Mouse (Mus musculus): ENCODE data around the gene Slc3a1. TPM values are rescaled to one million over a fixed set of nuclear protein-coding genes. Genes with fewer than 3 reads are reported as not detected.

Slc3a1 gene
- polyA plus RNA-seq, 1 experiment from 2014 or later, result 0.16 TPM

- Histone ChIP-seq H3K36me3 (ENCODE audit: control insufficient read depth, insufficient read depth, low read length) (peaks cover 7% of the 10 kb centered on the region), H3K9ac (ENCODE audit: low read length) (no peak overlapping the region), H3K27me3 (ENCODE audit: control insufficient read depth, insufficient read depth, low read length) (no peaks in the 10 kb centered on the region), H3K4me1 (ENCODE audit: control insufficient read depth, insufficient read depth, low read length) (no peaks in the 10 kb centered on the region), H3K4me3 (ENCODE audit: low read depth, low read length) (no peak overlapping the region), H3K9me3 (ENCODE audit: control insufficient read depth, low read length) (no peaks in the 10 kb centered on the region), H3K27ac (replicated peaks; ENCODE audit: low read depth, low read length) (no peak overlapping the region), H3K4me2 (ENCODE audit: low read depth, severe bottlenecking) (no peak overlapping the region)
- WGBS, result 93% methylated on average over 7 of the region's 7 CpGs
- ATAC-seq (ENCODE audit: insufficient number of reproducible peaks, low FRiP score, low TSS enrichment, low read depth) (no peak), DNase-seq (ENCODE audit: low spot score) (no peak)
Measured at GRCm38 (mm10) chr17:85063560-85063959, 35.4 kb downstream of the Slc3a1 start.

- DNase-seq (ENCODE audit: low spot score), result no peak
- no peaks in the 10 kb centered on the region for H3K9me3 ChIP-seq (ENCODE audit: control insufficient read depth, low read length)
- no peaks in the 10 kb centered on the region for H3K4me1 ChIP-seq (ENCODE audit: control insufficient read depth, insufficient read depth, low read length)
- no peak overlapping the region for H3K9ac ChIP-seq (ENCODE audit: low read length)
- H3K27ac ChIP-seq (replicated peaks; ENCODE audit: low read depth, low read length), result no peak overlapping the region
- H3K36me3 ChIP-seq (ENCODE audit: control insufficient read depth, insufficient read depth, low read length), result peaks cover 7% of the 10 kb centered on the region
- 92% methylated on average over 7 of the region's 7 CpGs for WGBS
- H3K4me2 ChIP-seq (ENCODE audit: low read depth, severe bottlenecking), result no peak overlapping the region
- H3K27me3 ChIP-seq (ENCODE audit: control insufficient read depth, insufficient read depth, low read length), result no peaks in the 10 kb centered on the region
- no peak overlapping the region for H3K4me3 ChIP-seq (ENCODE audit: low read depth, low read length)
- no peak for ATAC-seq (ENCODE audit: insufficient number of reproducible peaks, low FRiP score, low TSS enrichment, low read depth)
Measured at GRCm38 (mm10) chr17:85067331-85067730, 39.2 kb downstream of the Slc3a1 start.

DNA sequence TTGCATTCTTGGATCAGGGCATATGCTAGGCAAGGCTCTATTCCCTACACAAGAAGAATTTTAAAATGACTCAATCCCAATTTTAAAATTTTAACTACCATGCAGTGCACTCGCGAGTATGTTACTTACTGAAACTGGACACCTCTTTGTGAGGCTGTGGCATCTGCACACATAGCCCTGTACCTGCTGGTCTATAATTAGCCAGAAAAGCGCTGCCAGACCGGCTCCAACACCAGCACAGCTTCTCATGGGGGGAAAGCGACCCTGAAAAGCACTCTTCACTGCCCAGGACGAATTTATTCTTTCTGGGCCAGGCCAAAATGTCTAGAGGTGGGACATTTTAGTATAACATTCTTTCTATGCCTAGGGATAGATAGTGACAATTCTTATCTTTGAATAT is 42.5 kb downstream of the Slc3a1 start:
- ATAC-seq (ENCODE audit: insufficient number of reproducible peaks, low FRiP score, low TSS enrichment, low read depth) (no peak), DNase-seq (ENCODE audit: low spot score) (no peak)
- H3K27me3 ChIP-seq (ENCODE audit: control insufficient read depth, insufficient read depth, low read length), result no peaks in the 10 kb centered on the region
- no peak overlapping the region for H3K27ac ChIP-seq (replicated peaks; ENCODE audit: low read depth, low read length)
- no peaks in the 10 kb centered on the region for H3K4me1 ChIP-seq (ENCODE audit: control insufficient read depth, insufficient read depth, low read length)
- H3K4me2 ChIP-seq (ENCODE audit: low read depth, severe bottlenecking), result no peak overlapping the region
- WGBS, result 78% methylated on average over 6 of the region's 6 CpGs
- peaks cover 5% of the 10 kb centered on the region for H3K36me3 ChIP-seq (ENCODE audit: control insufficient read depth, insufficient read depth, low read length)
- no peak overlapping the region for H3K4me3 ChIP-seq (ENCODE audit: low read depth, low read length)
- no peaks in the 10 kb centered on the region for H3K9me3 ChIP-seq (ENCODE audit: control insufficient read depth, low read length)
- H3K9ac ChIP-seq (ENCODE audit: low read length), result no peak overlapping the region

DNA sequence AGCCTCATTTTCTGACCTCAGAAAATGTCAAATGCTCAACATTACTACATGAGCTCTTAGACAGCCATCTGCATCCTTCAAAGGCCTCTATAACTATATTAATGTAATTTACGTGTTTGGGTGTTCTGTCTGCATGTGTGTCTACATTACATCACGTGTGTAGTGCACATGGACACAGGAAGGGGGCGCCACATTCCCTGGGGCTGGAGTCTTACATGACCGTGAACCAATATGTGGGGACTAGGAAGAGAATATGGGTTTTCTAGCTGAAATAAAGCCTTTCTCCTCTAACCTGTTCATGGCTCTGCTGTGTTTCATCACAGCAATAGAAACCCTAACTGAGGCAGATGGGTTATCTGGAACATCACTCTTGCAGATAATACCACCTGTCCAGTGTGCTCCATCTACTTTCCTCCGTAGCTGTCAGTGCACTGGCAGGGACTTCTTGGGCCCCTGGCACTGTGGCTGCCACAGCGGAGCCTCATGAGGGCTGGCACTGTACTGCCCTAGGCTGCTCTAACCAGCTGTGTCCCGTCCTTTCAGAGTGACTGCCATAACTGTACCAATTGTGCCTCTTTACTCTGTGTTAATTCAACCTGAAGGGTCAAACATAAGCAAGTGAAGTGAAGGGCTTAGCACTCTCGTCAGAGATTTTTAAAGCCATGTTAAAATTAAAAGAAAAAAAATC is 43.1 kb downstream of the Slc3a1 start:
- ATAC-seq (ENCODE audit: insufficient number of reproducible peaks, low FRiP score, low TSS enrichment, low read depth) (no peak), DNase-seq (ENCODE audit: low spot score) (no peak)
- Histone ChIP-seq H3K27me3 (ENCODE audit: control insufficient read depth, insufficient read depth, low read length) (no peaks in the 10 kb centered on the region), H3K4me3 (ENCODE audit: low read depth, low read length) (no peak overlapping the region), H3K4me2 (ENCODE audit: low read depth, severe bottlenecking) (no peak overlapping the region), H3K4me1 (ENCODE audit: control insufficient read depth, insufficient read depth, low read length) (no peaks in the 10 kb centered on the region), H3K27ac (replicated peaks; ENCODE audit: low read depth, low read length) (no peak overlapping the region), H3K9me3 (ENCODE audit: control insufficient read depth, low read length) (no peaks in the 10 kb centered on the region), H3K9ac (ENCODE audit: low read length) (no peak overlapping the region), H3K36me3 (ENCODE audit: control insufficient read depth, insufficient read depth, low read length) (peaks cover 3% of the 10 kb centered on the region)
- WGBS, result 95% methylated on average over 8 of the region's 8 CpGs

- 68% methylated on average over 11 of the region's 11 CpGs for WGBS
- no peak overlapping the region for H3K27ac ChIP-seq (replicated peaks; ENCODE audit: low read depth, low read length)
- no peaks in the 10 kb centered on the region for H3K9me3 ChIP-seq (ENCODE audit: control insufficient read depth, low read length)
- ATAC-seq (ENCODE audit: insufficient number of reproducible peaks, low FRiP score, low TSS enrichment, low read depth) (no peak), DNase-seq (ENCODE audit: low spot score) (no peak)
- H3K9ac ChIP-seq (ENCODE audit: low read length), result no peak overlapping the region
- peaks cover 5% of the 10 kb centered on the region; the same call in 1 of the 2 replicates for H3K36me3 ChIP-seq (ENCODE audit: control insufficient read depth, insufficient read depth, low read length)
- H3K4me3 ChIP-seq (ENCODE audit: low read depth, low read length), result no peak overlapping the region
- H3K27me3 ChIP-seq (ENCODE audit: control insufficient read depth, insufficient read depth, low read length), result no peaks in the 10 kb centered on the region
- H3K4me2 ChIP-seq (ENCODE audit: low read depth, severe bottlenecking), result no peak overlapping the region
- H3K4me1 ChIP-seq (ENCODE audit: control insufficient read depth, insufficient read depth, low read length), result no peaks in the 10 kb centered on the region
Measured at GRCm38 (mm10) chr17:85072383-85072782, 44.2 kb downstream of the Slc3a1 start.

- no peak overlapping the region for H3K4me3 ChIP-seq (ENCODE audit: low read depth, low read length)
- H3K4me1 ChIP-seq (ENCODE audit: control insufficient read depth, insufficient read depth, low read length), result no peaks in the 10 kb centered on the region
- H3K36me3 ChIP-seq (ENCODE audit: control insufficient read depth, insufficient read depth, low read length), result peaks cover 5% of the 10 kb centered on the region; the same call in 1 of the 2 replicates
- ATAC-seq (ENCODE audit: insufficient number of reproducible peaks, low FRiP score, low TSS enrichment, low read depth) (no peak), DNase-seq (ENCODE audit: low spot score) (no peak)
- no peak overlapping the region for H3K9ac ChIP-seq (ENCODE audit: low read length)
- no peak overlapping the region for H3K4me2 ChIP-seq (ENCODE audit: low read depth, severe bottlenecking)
- 82% methylated on average over 7 of the region's 7 CpGs for WGBS
- H3K27ac ChIP-seq (replicated peaks; ENCODE audit: low read depth, low read length), result no peak overlapping the region
- H3K9me3 ChIP-seq (ENCODE audit: control insufficient read depth, low read length), result no peaks in the 10 kb centered on the region
- no peaks in the 10 kb centered on the region for H3K27me3 ChIP-seq (ENCODE audit: control insufficient read depth, insufficient read depth, low read length)
Measured at GRCm38 (mm10) chr17:85073214-85073613, 45.0 kb downstream of the Slc3a1 start.

- DNase-seq (ENCODE audit: low spot score), result no peak
Measured at GRCm38 (mm10) chr17:85074083-85074482, 45.9 kb downstream of the Slc3a1 start.

DNA sequence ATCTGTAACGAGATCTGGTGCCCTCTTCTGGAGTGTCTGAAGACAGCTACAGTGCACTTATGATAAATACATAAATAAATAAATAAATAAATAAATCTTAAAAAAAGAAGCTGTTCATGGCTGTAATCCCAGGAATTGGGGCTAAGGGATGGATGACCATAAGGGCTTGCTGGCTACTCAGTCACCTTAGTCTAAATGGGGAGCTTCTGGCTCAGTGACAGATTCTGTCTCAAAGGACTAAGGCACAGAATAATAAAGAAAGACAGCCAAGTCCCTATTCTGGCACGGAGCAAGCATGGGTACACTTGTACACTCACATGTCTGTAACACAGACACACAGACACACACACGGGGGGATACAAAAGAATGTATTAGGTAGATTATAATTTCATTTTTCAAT is 51.1 kb downstream of the Slc3a1 start:
- H3K4me1 ChIP-seq (ENCODE audit: control insufficient read depth, insufficient read depth, low read length), result no peaks in the 10 kb centered on the region
- no peak for DNase-seq (ENCODE audit: low spot score)
- H3K36me3 ChIP-seq (ENCODE audit: control insufficient read depth, insufficient read depth, low read length), result peaks cover 5% of the 10 kb centered on the region; the same call in 1 of the 2 replicates
- no peak overlapping the region for H3K4me2 ChIP-seq (ENCODE audit: low read depth, severe bottlenecking)
- ATAC-seq (ENCODE audit: insufficient number of reproducible peaks, low FRiP score, low TSS enrichment, low read depth), result no peak
- no peak overlapping the region for H3K27ac ChIP-seq (replicated peaks; ENCODE audit: low read depth, low read length)
- no peak overlapping the region for H3K9ac ChIP-seq (ENCODE audit: low read length)
- no peak overlapping the region for H3K4me3 ChIP-seq (ENCODE audit: low read depth, low read length)
- no peaks in the 10 kb centered on the region for H3K9me3 ChIP-seq (ENCODE audit: control insufficient read depth, low read length)
- no peaks in the 10 kb centered on the region for H3K27me3 ChIP-seq (ENCODE audit: control insufficient read depth, insufficient read depth, low read length)
- whole genome bisulfite sequencing, result 91% methylated on average over 3 of the region's 3 CpGs

More at GRCm38 (mm10) chr17:85074083-85074482, 45.9 kb downstream of the Slc3a1 start:
- Histone ChIP-seq H3K4me1 (ENCODE audit: control insufficient read depth, insufficient read depth, low read length) (no peaks in the 10 kb centered on the region), H3K9me3 (ENCODE audit: control insufficient read depth, low read length) (no peaks in the 10 kb centered on the region), H3K4me3 (ENCODE audit: low read depth, low read length) (no peak overlapping the region), H3K4me2 (ENCODE audit: low read depth, severe bottlenecking) (no peak overlapping the region), H3K27ac (replicated peaks; ENCODE audit: low read depth, low read length) (no peak overlapping the region), H3K27me3 (ENCODE audit: control insufficient read depth, insufficient read depth, low read length) (no peaks in the 10 kb centered on the region), H3K9ac (ENCODE audit: low read length) (no peak overlapping the region), H3K36me3 (ENCODE audit: control insufficient read depth, insufficient read depth, low read length) (peaks cover 5% of the 10 kb centered on the region; the same call in 1 of the 2 replicates)
- WGBS, result 92% methylated on average over 4 of the region's 4 CpGs
- ATAC-seq (ENCODE audit: insufficient number of reproducible peaks, low FRiP score, low TSS enrichment, low read depth), result no peak

- ATAC-seq (ENCODE audit: insufficient number of reproducible peaks, low FRiP score, low TSS enrichment, low read depth) (no peak), DNase-seq (ENCODE audit: low spot score) (no peak)
- Histone ChIP-seq H3K9me3 (ENCODE audit: control insufficient read depth, low read length) (no peaks in the 10 kb centered on the region), H3K4me2 (ENCODE audit: low read depth, severe bottlenecking) (no peak overlapping the region), H3K9ac (ENCODE audit: low read length) (no peak overlapping the region), H3K27me3 (ENCODE audit: control insufficient read depth, insufficient read depth, low read length) (no peaks in the 10 kb centered on the region), H3K4me3 (ENCODE audit: low read depth, low read length) (no peak overlapping the region), H3K4me1 (ENCODE audit: control insufficient read depth, insufficient read depth, low read length) (no peaks in the 10 kb centered on the region), H3K36me3 (ENCODE audit: control insufficient read depth, insufficient read depth, low read length) (peaks cover 5% of the 10 kb centered on the region; the same call in 1 of the 2 replicates), H3K27ac (replicated peaks; ENCODE audit: low read depth, low read length) (no peak overlapping the region)
- 92% methylated on average over 11 of the region's 11 CpGs for WGBS
Measured at GRCm38 (mm10) chr17:85080781-85081180, 52.6 kb downstream of the Slc3a1 start.

All from limb, embryonic 11.5 days (tissue).